Mouse (Mus musculus) thymus, adult 2 months (tissue): ENCODE data around the gene Ntrk2. TPM values are rescaled to one million over a fixed set of nuclear protein-coding genes. Genes with fewer than 3 reads are reported as not detected.

Experiments
- DNase-seq: peaks from one replicate; pipeline ENCODE4 v3.0.0; 2021
- H3K27ac ChIP-seq: fragments of 200-500 bp; 2 replicates; pipeline ENCODE4 v1.5.1; 2012; ENCODE audit warnings: low read length, control low read depth; ENCODE audit not compliant: control insufficient read depth, insufficient read depth
- H3K27me3 ChIP-seq: fragments of 200-500 bp; 2 replicates; pipeline ENCODE4 v1.6.1; 2012; ENCODE audit warnings: mild to moderate bottlenecking, low read length, moderate library complexity, mixed read lengths; ENCODE audit not compliant: control insufficient read depth, insufficient read depth
- H3K36me3 ChIP-seq: fragments of 200-500 bp; 2 replicates; pipeline ENCODE4 v1.6.1; 2012; ENCODE audit warnings: mild to moderate bottlenecking, low read length, moderate library complexity; ENCODE audit not compliant: control insufficient read depth, insufficient read depth
- H3K4me1 ChIP-seq: fragments of 200-500 bp; replicated peaks from 2 replicates; pipeline ENCODE4 v1.6.1; 2012; ENCODE audit warnings: low read length; ENCODE audit not compliant: control insufficient read depth, insufficient read depth
- H3K4me3 ChIP-seq: fragments of 200-500 bp; 2 replicates; pipeline ENCODE4 v1.5.1; 2012; ENCODE audit warnings: mild to moderate bottlenecking, low read length, control low read depth, moderate library complexity; ENCODE audit not compliant: control insufficient read depth, insufficient read depth
- CTCF ChIP-seq: fragments of 200-500 bp; IDR thresholded peaks from 2 replicates; pipeline ENCODE4 v1.5.1; 2012; ENCODE audit warnings: mild to moderate bottlenecking, control low read depth, low read length, moderate library complexity, borderline replicate concordance; ENCODE audit not compliant: control insufficient read depth, poor library complexity, insufficient read depth; ENCODE audit errors: extremely low read depth
- POLR2A ChIP-seq: fragments of 200-500 bp; IDR thresholded peaks from 2 replicates; pipeline ENCODE4 v1.6.1; 2012; ENCODE audit warnings: mild to moderate bottlenecking, low read length, control low read depth, moderate library complexity; ENCODE audit not compliant: control insufficient read depth, poor library complexity, insufficient read depth; ENCODE audit errors: extremely low read depth
- WGBS: fragments of 180-500 bp; shearing (Covaris S2); methylation state at CpG from one replicate; pipeline ENCODE4 v1.1.7; 2018; 5-methylcytosine and 5-hydroxymethylcytosine counted together
- polyA plus RNA-seq: library from polyadenylated mRNA; depleted of rRNA; stranded (reverse); fragments of >200 nt; gene quantifications from 2 replicates; pipeline ENCODE4 v1.2.3, GENCODE M21; 2012

The Ntrk2 gene
- polyA plus RNA-seq, 1 experiment: 5.7 TPM

DNA sequence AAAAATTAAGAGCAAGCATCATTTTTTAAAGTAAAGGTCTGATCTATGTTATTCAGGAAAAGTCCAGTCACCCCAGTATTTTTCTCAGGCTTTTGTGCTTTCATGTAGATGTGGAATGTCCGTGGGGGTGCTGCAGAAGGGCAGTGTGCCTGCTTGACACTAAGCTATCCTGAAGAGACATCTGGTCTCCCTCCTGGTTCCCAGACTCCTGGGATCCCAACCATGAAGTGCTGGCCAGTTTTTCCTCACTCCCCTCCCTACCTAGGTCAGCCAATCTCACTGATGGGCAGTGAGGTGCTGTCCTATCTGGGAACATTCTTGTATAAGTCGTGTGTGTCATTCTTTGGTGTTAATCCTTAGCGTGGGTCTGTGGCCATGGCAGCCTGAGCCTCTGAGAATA lies 369.7 kb downstream of the Ntrk2 start:
- WGBS: 91% methylated on average over 3 of the region's 3 CpGs
- H3K4me3 ChIP-seq: no peak overlapping the region
- no peak for DNase-seq
- H3K27me3 ChIP-seq: no peaks in the 10 kb centered on the region
- no peaks in the 10 kb centered on the region for H3K36me3 ChIP-seq
- no peak overlapping the region for H3K27ac ChIP-seq
- TF ChIP-seq CTCF: no peak
- TF ChIP-seq POLR2A: no peak
- no peaks in the 10 kb centered on the region for H3K4me1 ChIP-seq

- TF ChIP-seq CTCF: no peak
- no peak for TF ChIP-seq POLR2A
Measured at GRCm38 (mm10) chr13:59176485-59176884, 370.1 kb downstream of the Ntrk2 start.

GRCm38 (mm10) chr13:59177003-59177402 lies 370.6 kb downstream of the Ntrk2 start:
- no peak overlapping the region for H3K4me3 ChIP-seq
- 71% methylated on average over 9 of the region's 9 CpGs for WGBS
- no peaks in the 10 kb centered on the region for H3K4me1 ChIP-seq
- H3K27me3 ChIP-seq: no peaks in the 10 kb centered on the region
- no peaks in the 10 kb centered on the region for H3K36me3 ChIP-seq
- H3K27ac ChIP-seq: no peak overlapping the region
- TF ChIP-seq POLR2A: no peak
- TF ChIP-seq CTCF: no peak
- DNase-seq: no peak

More at GRCm38 (mm10) chr13:59176485-59176884, 370.1 kb downstream of the Ntrk2 start:
- no peak for DNase-seq
- Histone ChIP-seq H3K36me3 (no peaks in the 10 kb centered on the region), H3K4me1 (no peaks in the 10 kb centered on the region), H3K27ac (no peak overlapping the region), H3K27me3 (no peaks in the 10 kb centered on the region), H3K4me3 (no peak overlapping the region)
- 88% methylated on average over 9 of the region's 9 CpGs for WGBS

DNA sequence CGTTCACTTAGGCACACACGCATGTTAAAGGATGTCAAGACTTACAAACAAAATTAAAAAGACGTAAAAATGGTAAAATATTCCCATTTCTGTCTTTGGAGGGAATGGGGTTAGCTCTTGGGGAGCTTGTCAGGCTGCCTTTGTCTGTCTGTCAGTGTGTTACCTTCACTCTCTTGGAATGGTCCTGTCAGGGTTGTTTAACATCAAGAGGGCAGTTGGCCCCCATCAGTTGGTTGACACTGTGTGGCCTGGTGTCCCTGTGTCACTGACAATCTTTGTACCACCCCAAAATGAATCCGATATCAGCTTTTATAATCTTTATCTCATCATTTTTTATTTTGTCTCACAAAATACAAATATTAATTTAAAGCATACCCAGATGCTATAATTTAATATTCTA lies 373.6 kb downstream of the Ntrk2 start:
- 93% methylated on average over 4 of the region's 4 CpGs for WGBS
- no peak for DNase-seq
- H3K4me1 ChIP-seq: no peaks in the 10 kb centered on the region
- no peak overlapping the region for H3K27ac ChIP-seq
- no peak overlapping the region for H3K4me3 ChIP-seq
- TF ChIP-seq CTCF (no peak), POLR2A (no peak)
- H3K36me3 ChIP-seq: no peaks in the 10 kb centered on the region
- H3K27me3 ChIP-seq: no peaks in the 10 kb centered on the region

DNA sequence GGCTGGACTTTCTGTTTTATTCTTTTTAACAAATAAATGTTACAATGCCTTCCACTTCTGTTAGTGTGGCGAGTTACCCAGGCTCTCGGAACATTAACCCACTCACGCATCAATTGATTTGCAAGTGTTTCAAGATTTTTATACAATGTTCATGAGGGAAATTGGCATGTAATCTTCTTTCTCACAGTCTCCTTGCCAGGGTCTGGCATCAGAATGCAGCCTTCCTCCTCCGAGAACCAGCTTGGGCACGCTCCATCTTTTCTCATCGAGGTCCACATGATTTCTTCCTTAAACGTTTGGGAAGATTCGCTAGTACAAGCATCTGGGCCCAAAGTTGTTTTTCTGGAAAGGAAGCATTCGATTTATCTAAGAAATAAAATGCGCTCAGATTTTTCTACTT lies 374.4 kb downstream of the Ntrk2 start:
- Histone ChIP-seq H3K27ac (no peak overlapping the region), H3K4me1 (no peaks in the 10 kb centered on the region), H3K27me3 (no peaks in the 10 kb centered on the region), H3K36me3 (no peaks in the 10 kb centered on the region), H3K4me3 (no peak overlapping the region)
- 91% methylated on average over 10 of the region's 10 CpGs for WGBS
- TF ChIP-seq CTCF: no peak
- TF ChIP-seq POLR2A: no peak
- DNase-seq: no peak

- Histone ChIP-seq H3K27ac (no peak overlapping the region), H3K36me3 (no peaks in the 10 kb centered on the region), H3K27me3 (no peaks in the 10 kb centered on the region), H3K4me1 (no peaks in the 10 kb centered on the region), H3K4me3 (no peak overlapping the region)
- no peak for DNase-seq
- no peak for TF ChIP-seq POLR2A
- no peak for TF ChIP-seq CTCF
- WGBS: 69% methylated on average over 16 of the region's 16 CpGs
Measured at GRCm38 (mm10) chr13:59181188-59181947, 375.0 kb downstream of the Ntrk2 start.
